Mouse (Mus musculus) liver, embryonic 11.5 days (tissue): ENCODE data around the gene Mapk14. TPM values are rescaled to one million over a fixed set of nuclear protein-coding genes. Genes with fewer than 3 reads are reported as not detected.
"Not testable (repeated sequence)": the region's sequence is repeated elsewhere in the genome, so short reads cannot be mapped to it uniquely, and the experiment has no call there.

Experiments used
- ATAC-seq: fragments of 200-750 bp; cut with Nextera tagmentation; replicated peaks from 2 replicates; pipeline ENCODE4 v1.8.0; 2017; ENCODE audit warnings: moderate number of reproducible peaks, mild to moderate bottlenecking, moderate TSS enrichment, moderate library complexity; ENCODE audit not compliant: low FRiP score
- DNase-seq: peaks from one replicate; pipeline ENCODE4 v3.0.0-alpha.2; 2017; ENCODE audit warnings: low spot score
- H3K27ac ChIP-seq: fragments of 300-500 bp; sonication (generic); 2 replicates; pipeline ENCODE4 v1.5.1; 2014; ENCODE audit warnings: mild to moderate bottlenecking, low read depth, low read length, control low read depth
- H3K27me3 ChIP-seq: fragments of 300-500 bp; sonication (generic); replicated peaks from 2 replicates; pipeline ENCODE4 v1.6.1; 2014; ENCODE audit warnings: low read length, mixed read lengths; ENCODE audit not compliant: control insufficient read depth, insufficient read depth
- H3K36me3 ChIP-seq: fragments of 300-500 bp; sonication (generic); 2 replicates; pipeline ENCODE4 v1.6.1; 2014; ENCODE audit warnings: mild to moderate bottlenecking, low read length, moderate library complexity, mixed read lengths; ENCODE audit not compliant: control insufficient read depth, insufficient read depth
- H3K4me1 ChIP-seq: fragments of 300-500 bp; sonication (generic); replicated peaks from 2 replicates; pipeline ENCODE4 v1.6.1; 2014; ENCODE audit warnings: low read length, mixed read lengths; ENCODE audit not compliant: control insufficient read depth, insufficient read depth
- H3K4me2 ChIP-seq: fragments of 300-500 bp; sonication (generic); 2 replicates; pipeline ENCODE4 v1.6.1; 2014; ENCODE audit warnings: mild to moderate bottlenecking, control low read depth, moderate library complexity
- H3K4me3 ChIP-seq: fragments of 300-500 bp; sonication (generic); 2 replicates; pipeline ENCODE4 v1.5.1; 2014; ENCODE audit warnings: low read depth, low read length, control low read depth
- H3K9ac ChIP-seq: fragments of 300-500 bp; sonication (generic); 2 replicates; pipeline ENCODE4 v1.6.1; 2014; ENCODE audit warnings: low read depth, low read length, control low read depth
- H3K9me3 ChIP-seq: fragments of 300-500 bp; sonication (generic); 2 replicates; pipeline ENCODE4 v1.6.1; 2016; ENCODE audit warnings: low read length, inconsistent platforms, mixed read lengths; ENCODE audit not compliant: control insufficient read depth
- WGBS: fragments of 180-500 bp; shearing (Covaris S2); extraction: QIAGEN DNeasy Blood & Tissue Kit; methylation state at CpG from one replicate; pipeline ENCODE4 v1.1.7; 2014; 5-methylcytosine and 5-hydroxymethylcytosine counted together
- polyA plus RNA-seq: library from polyadenylated mRNA; unstranded; fragments of >200 nt; fragmentation: Nextera tagmentation; extraction: Ambion mirVana; gene quantifications from 2 replicates; pipeline ENCODE4 v1.2.1, GENCODE M21; 2014

The Mapk14 gene
- polyA plus RNA-seq, 1 experiment from 2014 or later, result 58.5 TPM

GRCm38 (mm10) chr17:28760736-28761312 lies 69.7 kb downstream of the Mapk14 start:
- no peak for ATAC-seq
- no peak for DNase-seq

GRCm38 (mm10) chr17:28761871-28762270 lies 70.7 kb downstream of the Mapk14 start:
- H3K4me2 ChIP-seq, result no peak overlapping the region
- DNase-seq (peak; percentile 70), ATAC-seq (0 out of 2 replicates have a peak, but pooled peaks have one; percentile 15)
- no peak overlapping the region for H3K27ac ChIP-seq
- H3K27me3 ChIP-seq, result peaks cover 3% of the 10 kb centered on the region
- no peaks in the 10 kb centered on the region for H3K36me3 ChIP-seq
- H3K4me1 ChIP-seq, result no peaks in the 10 kb centered on the region
- H3K4me3 ChIP-seq, result no peak overlapping the region
- WGBS, result 12% methylated on average over 3 of the region's 3 CpGs
- no peak overlapping the region for H3K9ac ChIP-seq
- H3K9me3 ChIP-seq, result no peaks in the 10 kb centered on the region

More at GRCm38 (mm10) chr17:28760736-28761312, 69.7 kb downstream of the Mapk14 start:
- Histone ChIP-seq H3K27me3 (no peaks in the 10 kb centered on the region; the same call in 1 of the 2 replicates), H3K4me1 (no peaks in the 10 kb centered on the region), H3K4me2 (no peak overlapping the region), H3K4me3 (no peak overlapping the region), H3K27ac (no peak overlapping the region), H3K9ac (no peak overlapping the region), H3K36me3 (no peaks in the 10 kb centered on the region), H3K9me3 (no peaks in the 10 kb centered on the region)
- 62% methylated on average over 8 of the region's 8 CpGs for WGBS

GRCm38 (mm10) chr17:28766203-28766602 lies 75.1 kb downstream of the Mapk14 start:
- peaks cover 7% of the 10 kb centered on the region; the same call in 1 of the 2 replicates for H3K4me1 ChIP-seq
- no peaks in the 10 kb centered on the region for H3K36me3 ChIP-seq
- no peak overlapping the region for H3K4me2 ChIP-seq
- H3K27me3 ChIP-seq, result peaks cover 41% of the 10 kb centered on the region
- 36% methylated on average over 3 of the region's 3 CpGs for WGBS
- H3K4me3 ChIP-seq, result no peak overlapping the region
- ATAC-seq (no peak), DNase-seq (no peak)
- no peak overlapping the region for H3K9ac ChIP-seq
- H3K27ac ChIP-seq, result no peak overlapping the region
- no peaks in the 10 kb centered on the region for H3K9me3 ChIP-seq

- DNase-seq (no peak), ATAC-seq (no peak)
- Histone ChIP-seq H3K27me3 (peaks cover 43% of the 10 kb centered on the region), H3K4me1 (peaks cover 7% of the 10 kb centered on the region; the same call in 1 of the 2 replicates), H3K4me2 (no peak overlapping the region), H3K36me3 (no peaks in the 10 kb centered on the region), H3K27ac (no peak overlapping the region), H3K4me3 (no peak overlapping the region), H3K9ac (no peak overlapping the region), H3K9me3 (no peaks in the 10 kb centered on the region)
- WGBS, result 75% methylated on average over 11 of the region's 11 CpGs
These were observed 75.8 kb downstream of the Mapk14 start for GRCm38 (mm10) chr17:28766781-28767515.

GRCm38 (mm10) chr17:28769121-28769874 lies 78.2 kb downstream of the Mapk14 start, which contains the start of gene Mapk13:
Mapk13 (plus strand) TSS chr17:28769297.
- no peak for ATAC-seq

GRCm38 (mm10) chr17:28769875-28770421 lies 78.8 kb downstream of the Mapk14 start:
- Histone ChIP-seq H3K4me3 (peak overlapping the region; percentile 52), H3K27ac (no peak overlapping the region), H3K4me2 (peak overlapping the region; percentile 81), H3K9ac (peak overlapping the region; percentile 40; the same call in 1 of the 2 replicates), H3K9me3 (no peaks in the 10 kb centered on the region), H3K27me3 (peaks cover 43% of the 10 kb centered on the region), H3K36me3 (no peaks in the 10 kb centered on the region), H3K4me1 (peaks cover 7% of the 10 kb centered on the region; the same call in 1 of the 2 replicates)
- ATAC-seq (no peak), DNase-seq (peak; percentile 42)
- WGBS, result 2% methylated on average over 24 of the region's 24 CpGs

More at GRCm38 (mm10) chr17:28769121-28769874, 78.2 kb downstream of the Mapk14 start, which contains the start of gene Mapk13:
- no peak within 1 kb of the TSS for H3K27ac ChIP-seq
- H3K4me1 ChIP-seq, result peaks cover 7% of the 10 kb centered on the region; the same call in 1 of the 2 replicates
- H3K4me3 ChIP-seq, result peak within 1 kb of the TSS; percentile 52
- H3K27me3 ChIP-seq, result peaks cover 43% of the 10 kb centered on the region
- DNase-seq, result no peak
- H3K9me3 ChIP-seq, result no peaks in the 10 kb centered on the region
- peak within 1 kb of the TSS; percentile 40; the same call in 1 of the 2 replicates for H3K9ac ChIP-seq
- WGBS, result 2% methylated on average over 58 of the region's 58 CpGs
- H3K4me2 ChIP-seq, result peak within 1 kb of the TSS; percentile 81
- no peaks in the 10 kb centered on the region for H3K36me3 ChIP-seq

- no peak for DNase-seq
- Histone ChIP-seq H3K27ac (no peak overlapping the region), H3K27me3 (peaks cover 43% of the 10 kb centered on the region), H3K4me1 (peaks cover 7% of the 10 kb centered on the region; the same call in 1 of the 2 replicates), H3K4me2 (no peak overlapping the region), H3K9me3 (no peaks in the 10 kb centered on the region), H3K4me3 (no peak overlapping the region), H3K9ac (no peak overlapping the region), H3K36me3 (no peaks in the 10 kb centered on the region)
- ATAC-seq, result no peak
- 65% methylated on average over 5 of the region's 5 CpGs for WGBS
These were observed 80.2 kb downstream of the Mapk14 start for GRCm38 (mm10) chr17:28771289-28771688.

GRCm38 (mm10) chr17:28774303-28774702 lies 83.2 kb downstream of the Mapk14 start:
- not testable (repeated sequence) for H3K4me2 ChIP-seq, DNase-seq, H3K9me3 ChIP-seq, ATAC-seq, H3K27ac ChIP-seq, H3K9ac ChIP-seq, H3K4me1 ChIP-seq, H3K36me3 ChIP-seq, H3K4me3 ChIP-seq
- whole genome bisulfite sequencing, result 95% methylated on average over 8 of the region's 9 CpGs
- peaks cover 26% of the 10 kb centered on the region for H3K27me3 ChIP-seq
